Mouse (Mus musculus) MEL (cell line): Measurements from ENCODE around the gene Rbfox2.

ENCODE experiments used
- CTCF ChIP-seq, 3 experiments: IDR thresholded peaks in 2 of 3; conservative IDR thresholded peaks in 1 of 3; 2 replicates each; pipeline ENCODE4 v1.5.1; 2011 to 2012; ENCODE audit warnings: low read length in 3 of 3, low read depth in 2 of 3, mild to moderate bottlenecking in 2 of 3, improper control_type of control experiment in 1 of 3, inconsistent platforms in 1 of 3, mixed read lengths in 1 of 3, moderate library complexity in 1 of 3; ENCODE audit not compliant: control insufficient read depth in 1 of 3, insufficient read depth in 1 of 3, poor library complexity in 1 of 3, severe bottlenecking in 1 of 3
- E2F4 ChIP-seq: IDR thresholded peaks from 2 replicates; pipeline ENCODE4 v1.6.1; 2011; ENCODE audit warnings: low read depth, low read length, improper control_type of control experiment, borderline replicate concordance
- MAFK ChIP-seq: IDR thresholded peaks from 2 replicates; pipeline ENCODE4 v1.6.1; 2011; ENCODE audit warnings: low read depth, mild to moderate bottlenecking, low read length, improper control_type of control experiment, borderline replicate concordance
- MEF2A ChIP-seq: IDR thresholded peaks from 2 replicates; pipeline ENCODE4 v1.6.1; 2014; ENCODE audit warnings: low read depth, mild to moderate bottlenecking, inconsistent platforms, low read length, improper control_type of control experiment; ENCODE audit not compliant: poor library complexity, insufficient replicate concordance, severe bottlenecking; ENCODE audit errors: extremely low read depth
- POLR2A ChIP-seq, 2 experiments: IDR thresholded peaks; 2 replicates each; pipeline ENCODE4 v1.6.1; 2011 to 2012; ENCODE audit warnings: low read length in 2 of 2, mild to moderate bottlenecking in 2 of 2, control low read depth in 1 of 2, improper control_type of control experiment in 1 of 2, low read depth in 1 of 2, moderate library complexity in 1 of 2; ENCODE audit not compliant: control insufficient read depth in 1 of 2, insufficient read depth in 1 of 2, poor library complexity in 1 of 2
- TAL1 ChIP-seq: IDR thresholded peaks from 2 replicates; pipeline ENCODE4 v1.6.1; 2012; ENCODE audit warnings: mild to moderate bottlenecking, inconsistent platforms, low read length, moderate library complexity, mixed read lengths
- TBP ChIP-seq: IDR thresholded peaks from 2 replicates; pipeline ENCODE4 v1.8.0; 2011; ENCODE audit warnings: low read depth, low read length, improper control_type of control experiment
- USF1 ChIP-seq: IDR thresholded peaks from 2 replicates; pipeline ENCODE4 v1.6.1; 2014; ENCODE audit warnings: low read depth, mild to moderate bottlenecking, inconsistent platforms, low read length, improper control_type of control experiment, moderate library complexity
- ZC3H11A ChIP-seq: IDR thresholded peaks from 2 replicates; pipeline ENCODE4 v1.6.1; 2012; ENCODE audit warnings: low read depth, mild to moderate bottlenecking, inconsistent platforms, low read length, improper control_type of control experiment
- ZKSCAN1 ChIP-seq: IDR thresholded peaks from 2 replicates; pipeline ENCODE4 v1.6.1; 2012; ENCODE audit warnings: low read depth, mild to moderate bottlenecking, inconsistent platforms, low read length, improper control_type of control experiment, moderate library complexity

- TF ChIP-seq POLR2A (IDR thresholded peaks at IDR 0.05; ENCODE audit: control insufficient read depth in 1 of 2, insufficient read depth in 1 of 2, low read depth in 1 of 2, low read length in 2 of 2, poor library complexity in 1 of 2) = no peak
- no peak for TF ChIP-seq ZKSCAN1
- TF ChIP-seq CTCF (IDR thresholded peaks at IDR 0.05 in 2 of 3, conservative IDR thresholded peaks at IDR 0.05 in 1 of 3; ENCODE audit: control insufficient read depth in 1 of 3, insufficient read depth in 1 of 3, low read depth in 2 of 3, low read length in 3 of 3, poor library complexity in 1 of 3, severe bottlenecking in 1 of 3) = no peak
- TF ChIP-seq MAFK = no peak
- TF ChIP-seq TAL1 = no peak
- no peak for TF ChIP-seq USF1
- no peak for TF ChIP-seq MEF2A
- no peak for TF ChIP-seq TBP
- no peak for TF ChIP-seq E2F4
- TF ChIP-seq ZC3H11A = no peak
Measured at GRCm38 (mm10) chr15:77151178-77151577, 155.6 kb downstream of the Rbfox2 start.
